Mouse (Mus musculus): ENCODE measurements at regions not wholly inside any gene's neighbourhood (a gene's known extent, or its start where the extent isn't known, plus 50 kb on each side); places are given as distances from the start of the nearest gene placed in this dataset.
"Not testable (repeated sequence)": the region's sequence is repeated elsewhere in the genome, so short reads cannot be mapped to it uniquely, and the experiment has no call there.

- TF ChIP-seq POLR2A (IDR thresholded peaks at IDR 0.05; ENCODE audit: insufficient read length, low read depth); MYOD1 (IDR thresholded peaks at IDR 0.05; ENCODE audit: control insufficient read depth in 1 of 3, insufficient read length in 2 of 3, low read depth in 2 of 3); POLR2AphosphoS2 (IDR thresholded peaks at IDR 0.05; ENCODE audit: insufficient read length, low read depth); MAX (IDR thresholded peaks at IDR 0.05; ENCODE audit: low read depth); USF1 (IDR thresholded peaks at IDR 0.05; ENCODE audit: low read depth); CEBPB (IDR thresholded peaks at IDR 0.05; ENCODE audit: insufficient read depth, poor library complexity, severe bottlenecking): not testable (repeated sequence)
Measured at GRCm38 (mm10) chr11:41090391-41090900, 335.3 kb upstream of the Ccng1 start.

Data from myocyte (in vitro differentiated cells).